Mouse (Mus musculus) kidney, postnatal 4 days (tissue): ENCODE results near the gene Hk2.
"Not testable (repeated sequence)": the region's sequence is repeated elsewhere in the genome, so short reads cannot be mapped to it uniquely, and the experiment has no call there.

Source experiments
- DNase-seq, 2 experiments: peaks; one replicate each; pipeline ENCODE4 v3.0.0; 2021; ENCODE audit warnings: mixed read lengths in 2 of 2

Hk2 gene

GRCm38 (mm10) chr6:82737634-82738540, 36.4 kb downstream of the Hk2 start:
- DNase-seq = no peak

- peak; percentile 34 to 47 for DNase-seq
These were observed 37.3 kb downstream of the Hk2 start for GRCm38 (mm10) chr6:82736626-82737600.

DNA sequence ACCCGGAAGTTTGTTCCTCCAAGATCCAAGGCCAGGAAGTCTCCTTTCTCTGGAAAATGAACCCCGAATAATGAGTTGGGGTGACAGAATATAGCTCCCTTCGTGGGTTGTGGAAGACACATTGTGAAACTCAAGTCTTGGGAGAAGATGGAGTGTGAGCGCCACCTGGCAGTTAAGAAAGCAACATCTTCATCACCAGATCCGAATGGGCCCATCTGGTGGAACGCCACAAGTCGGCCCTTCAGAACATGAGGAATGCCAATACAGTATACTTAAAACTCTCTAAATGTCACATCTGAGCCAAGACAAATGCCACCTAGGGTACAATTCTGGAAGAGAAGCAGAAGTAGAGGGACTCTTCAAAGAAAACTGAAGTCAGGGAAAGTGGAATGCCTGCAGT, 38.9 kb downstream of the Hk2 start:
- DNase-seq = peak; percentile 56 to 59

DNA sequence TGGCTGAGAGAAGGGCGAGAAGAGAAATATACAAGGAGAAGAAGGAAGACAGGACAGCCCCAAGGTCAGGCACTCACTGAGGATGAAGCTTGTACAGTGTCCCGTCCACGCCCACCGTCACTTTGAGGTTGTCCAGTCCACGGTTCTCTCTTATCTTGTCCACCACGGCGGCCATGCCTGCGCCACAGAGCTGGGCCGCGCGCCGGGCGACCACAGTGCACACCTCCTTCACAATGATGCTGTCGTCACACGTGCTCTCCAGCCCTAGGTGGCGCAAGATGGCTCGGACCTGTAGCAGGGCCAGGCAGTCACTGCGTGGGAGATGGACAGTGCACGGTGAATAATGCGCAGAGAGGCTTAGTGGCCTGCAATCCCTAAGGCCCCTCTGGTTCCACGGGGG, 45.6 kb downstream of the Hk2 start:
- no peak for DNase-seq

DNA sequence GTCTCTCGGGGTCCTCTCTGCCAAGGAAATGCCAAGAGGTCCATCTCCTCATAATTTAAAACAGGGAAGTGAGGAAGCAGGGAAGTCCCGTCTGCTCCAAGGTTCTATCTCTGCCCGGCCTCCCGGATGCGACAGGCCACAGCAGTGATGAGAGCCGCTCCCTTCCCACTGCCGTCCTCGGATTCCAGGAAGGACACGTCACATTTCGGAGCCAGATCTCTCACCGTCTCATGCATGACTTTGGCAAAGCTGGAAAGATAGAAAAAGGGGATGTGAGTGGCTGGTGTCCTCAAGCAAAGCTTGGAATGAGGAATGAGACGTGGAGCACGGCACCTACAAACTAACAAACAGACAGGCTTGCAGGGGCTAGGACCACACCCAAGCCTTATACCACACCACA, 47.0 kb downstream of the Hk2 start:
- DNase-seq = no peak

DNA sequence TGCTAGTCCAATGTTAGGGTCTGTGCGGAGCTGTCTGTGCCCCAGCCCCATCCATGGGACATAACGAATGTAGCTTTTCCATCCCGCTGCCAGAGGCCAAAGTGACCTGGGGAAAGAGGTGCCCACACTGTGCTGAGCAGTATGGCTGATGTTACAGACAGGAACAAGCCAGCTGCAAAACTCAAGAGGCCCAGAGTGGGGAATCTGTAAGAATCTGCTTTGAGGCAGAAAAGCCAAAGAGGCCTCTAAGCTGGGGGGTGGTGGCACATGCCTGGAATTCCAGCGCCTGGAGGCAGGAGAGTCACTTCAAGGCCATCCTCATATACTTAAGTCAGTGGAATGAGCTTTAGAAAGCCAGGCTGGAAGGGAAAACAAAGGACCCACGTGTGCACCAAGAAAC, 50.9 kb downstream of the Hk2 start:
- peak; percentile 54 to 72 for DNase-seq

DNA sequence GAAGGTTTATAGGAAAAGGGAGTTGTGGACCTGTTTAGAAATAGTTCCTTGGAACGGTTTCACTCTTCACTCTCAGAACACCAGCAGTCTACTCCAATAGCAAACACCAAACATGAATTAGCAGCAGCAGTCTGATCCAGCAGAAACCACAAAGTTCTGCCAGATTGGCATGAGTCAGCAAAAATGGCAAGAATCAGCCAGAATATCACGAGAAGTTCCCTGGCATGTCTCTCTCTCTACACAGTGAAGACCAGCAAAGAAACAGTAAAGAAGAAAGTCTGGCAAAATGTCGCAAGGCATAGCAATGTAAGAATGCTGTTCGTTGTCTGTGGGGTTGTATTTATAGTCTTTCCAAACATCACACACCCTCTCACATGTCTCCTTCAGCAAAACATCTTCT, 58.1 kb downstream of the Hk2 start:
- DNase-seq = no peak

DNA sequence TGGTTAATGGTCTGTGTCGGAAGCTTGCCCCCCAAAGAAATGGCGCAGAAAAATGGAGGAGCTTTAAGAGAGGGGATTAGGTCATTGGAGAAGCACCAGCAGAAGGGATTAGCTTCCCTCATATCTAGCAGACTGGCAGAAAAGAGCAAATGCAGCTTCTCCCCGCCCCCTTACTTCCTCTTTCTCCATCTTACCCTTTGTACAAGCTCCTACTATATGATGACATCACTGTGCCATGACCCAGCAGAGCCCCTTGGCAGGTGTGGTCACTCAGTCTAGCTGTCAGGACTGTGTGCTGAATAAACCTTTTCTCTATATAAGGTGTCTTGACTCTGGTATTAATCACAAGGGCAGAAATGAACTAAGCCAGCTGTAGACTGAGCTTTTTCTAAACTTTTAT, 58.6 kb downstream of the Hk2 start:
- no peak for DNase-seq

DNA sequence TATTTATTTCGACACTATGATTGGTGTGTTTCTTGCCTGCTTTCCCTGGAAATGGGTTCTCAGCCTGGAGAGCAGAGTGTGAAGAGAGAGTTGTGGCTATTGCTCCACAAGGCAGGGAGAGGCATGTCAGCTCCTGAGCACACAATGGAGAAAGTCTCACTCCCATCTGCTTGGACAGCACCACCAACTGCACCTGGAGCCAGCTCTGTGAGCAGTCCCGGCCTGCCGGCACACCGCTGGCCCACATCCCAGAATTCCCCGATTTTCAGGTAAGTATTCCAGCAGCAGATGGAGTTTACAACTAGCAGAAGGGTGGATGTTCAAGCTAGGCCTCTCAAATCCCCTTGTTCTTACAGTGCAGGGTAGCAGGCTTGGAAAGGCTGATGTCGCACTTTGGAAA, 59.0 kb downstream of the Hk2 start:
- DNase-seq = no peak

GRCm38 (mm10) chr6:82714841-82715240, 59.4 kb downstream of the Hk2 start:
- DNase-seq = no peak

GRCm38 (mm10) chr6:82714243-82714642, 60.0 kb downstream of the Hk2 start:
- peak; percentile 87 to 89 for DNase-seq

GRCm38 (mm10) chr6:82707742-82708141, 66.5 kb downstream of the Hk2 start:
- DNase-seq = no peak

GRCm38 (mm10) chr6:82707241-82707640, 67.0 kb downstream of the Hk2 start:
- no peak for DNase-seq

DNA sequence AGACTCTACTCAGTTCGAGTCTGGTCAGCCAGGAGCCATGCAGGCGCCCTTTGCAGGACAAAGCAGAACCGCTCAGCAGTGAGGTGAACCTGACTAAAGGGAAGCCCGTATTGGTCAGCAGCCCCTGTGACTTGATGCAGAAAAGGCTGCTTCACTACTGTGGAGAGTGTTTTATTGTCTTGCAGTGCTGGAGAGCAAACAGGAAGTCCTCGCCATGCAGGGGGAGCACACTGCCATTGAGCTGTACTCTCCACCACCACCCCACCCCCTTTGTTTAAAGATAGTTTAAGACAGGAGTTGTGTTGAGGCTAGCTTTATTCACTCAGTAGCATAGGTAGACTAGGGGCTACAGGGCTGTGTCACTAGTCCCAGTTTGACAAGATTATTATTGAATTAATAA, 69.0 kb downstream of the Hk2 start, which contains the start of gene Pole4:
TSS of gene Pole4 (minus strand) at position 145 of the 400 bp plus-strand sequence.
- DNase-seq = no peak

GRCm38 (mm10) chr6:82703710-82704109, 70.5 kb downstream of the Hk2 start:
- DNase-seq = no peak

DNA sequence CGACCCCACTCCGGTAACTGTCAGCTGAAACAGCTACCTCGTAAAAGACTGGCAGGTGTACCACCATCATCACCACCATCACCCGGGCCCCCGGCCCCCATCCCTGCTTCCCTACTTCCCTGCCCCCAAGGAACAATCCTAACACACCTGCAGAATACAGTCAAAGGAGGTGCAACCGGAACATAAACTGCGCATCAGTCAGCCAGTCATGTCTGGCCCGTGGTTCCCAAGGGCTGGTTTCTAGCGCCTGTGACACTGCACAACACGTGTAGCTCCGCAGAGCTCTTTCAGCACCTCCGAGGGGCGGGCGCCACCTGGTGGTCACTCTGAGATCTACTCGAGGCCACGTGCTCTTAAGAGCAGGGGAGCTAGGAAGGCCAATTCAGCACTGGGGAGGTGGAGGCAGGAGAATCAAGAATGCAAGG, 71.6 kb downstream of the Hk2 start:
- peak; percentile 95 for DNase-seq

DNA sequence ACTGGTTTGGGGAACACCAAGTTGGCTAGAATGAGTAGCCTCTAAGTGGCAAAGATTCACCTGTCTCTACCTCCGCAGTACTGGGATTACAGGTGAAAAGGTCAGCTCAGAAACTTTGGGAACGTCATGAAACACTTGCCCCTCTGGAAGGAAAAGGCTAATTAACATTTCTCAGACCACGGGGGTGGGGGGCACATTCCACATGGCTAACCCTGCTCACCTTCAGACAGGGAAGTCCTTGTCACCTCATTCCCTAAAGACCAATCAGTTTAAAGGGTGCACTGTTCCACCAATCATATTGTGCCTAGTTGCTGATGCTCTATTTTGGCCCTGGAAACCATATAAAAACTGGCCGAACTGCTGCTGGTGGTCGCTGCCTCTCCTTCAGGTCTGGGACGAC, 73.0 kb downstream of the Hk2 start:
- no peak for DNase-seq

DNA sequence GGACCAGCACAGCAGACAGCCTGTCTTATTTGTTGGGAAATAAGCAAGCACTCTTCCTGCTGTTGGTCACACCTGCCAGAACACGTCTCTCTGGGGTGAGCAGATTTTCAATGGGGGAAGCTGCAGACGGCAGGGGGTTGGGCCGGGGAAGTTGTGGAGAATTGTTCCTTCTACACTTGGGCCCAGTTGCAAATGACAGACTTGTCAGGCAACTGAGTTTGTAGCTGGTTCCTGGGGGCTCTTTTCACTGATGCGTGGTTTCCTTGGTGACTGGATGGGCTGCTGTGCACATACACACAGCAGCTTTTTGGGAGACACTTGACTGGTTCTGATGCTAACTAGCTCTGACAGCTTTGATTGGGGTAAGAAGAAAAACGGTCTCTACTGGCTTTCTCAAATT, 74.4 kb downstream of the Hk2 start:
- DNase-seq = no peak

DNA sequence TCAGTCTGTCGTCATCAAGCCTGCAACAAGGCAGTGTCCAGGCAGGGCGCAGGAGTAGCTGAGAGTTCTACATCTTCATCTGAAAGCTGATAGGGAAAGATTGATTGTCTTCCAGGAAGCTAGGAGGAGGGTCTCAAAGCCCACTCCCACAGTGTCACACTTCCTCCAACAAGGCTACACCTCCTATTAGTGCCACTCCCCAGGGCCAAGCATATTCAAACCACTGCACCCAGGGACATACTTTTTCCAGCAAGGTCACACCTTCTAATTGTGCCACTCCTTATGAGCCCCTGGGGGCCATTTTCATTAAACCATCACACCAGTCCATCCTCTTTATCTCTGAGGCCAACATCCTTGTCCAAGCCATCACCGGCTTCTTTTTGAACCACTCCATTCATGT, 77.5 kb downstream of the Hk2 start:
- no peak for DNase-seq

GRCm38 (mm10) chr6:82694668-82695067, 79.6 kb downstream of the Hk2 start:
- DNase-seq = no peak

DNA sequence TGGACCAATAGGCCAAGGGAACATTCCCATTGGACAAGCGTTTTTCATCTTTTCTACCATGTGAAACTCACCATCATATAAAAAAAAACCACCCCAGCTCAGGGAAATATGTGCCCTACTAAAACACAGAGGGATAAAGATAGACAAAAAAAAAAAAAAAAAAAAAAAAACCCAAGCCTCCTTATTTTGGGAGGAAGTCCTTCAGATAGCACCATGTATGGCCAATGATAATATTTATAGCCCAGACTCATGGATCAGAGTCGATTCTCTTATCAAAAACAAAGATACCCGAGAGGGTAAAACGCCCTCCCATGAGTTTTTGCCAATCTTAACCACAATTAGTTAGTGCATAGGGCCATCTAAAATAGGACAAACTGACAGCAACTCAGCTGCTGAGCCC, 84.8 kb downstream of the Hk2 start:
- no peak for DNase-seq

DNA sequence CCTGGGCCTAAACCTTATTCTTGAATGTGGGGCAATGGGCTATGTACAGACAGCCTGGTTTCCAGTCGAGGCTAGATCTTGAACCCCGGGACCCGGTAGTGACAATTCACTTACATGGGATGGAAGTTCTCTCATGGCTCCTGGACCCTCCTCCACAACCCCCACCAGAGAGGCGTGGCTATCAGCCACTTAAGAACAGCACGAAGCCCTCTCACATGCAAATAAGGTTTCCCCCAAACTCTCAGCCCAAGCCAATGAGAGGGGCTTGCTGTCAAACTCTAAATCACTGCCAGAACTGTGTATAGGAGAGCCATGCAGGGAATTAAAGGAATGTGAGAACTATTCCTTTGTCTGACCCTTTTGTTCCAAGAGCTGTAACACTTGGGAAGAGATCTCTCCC, 85.7 kb downstream of the Hk2 start:
- DNase-seq = not testable (repeated sequence)

DNA sequence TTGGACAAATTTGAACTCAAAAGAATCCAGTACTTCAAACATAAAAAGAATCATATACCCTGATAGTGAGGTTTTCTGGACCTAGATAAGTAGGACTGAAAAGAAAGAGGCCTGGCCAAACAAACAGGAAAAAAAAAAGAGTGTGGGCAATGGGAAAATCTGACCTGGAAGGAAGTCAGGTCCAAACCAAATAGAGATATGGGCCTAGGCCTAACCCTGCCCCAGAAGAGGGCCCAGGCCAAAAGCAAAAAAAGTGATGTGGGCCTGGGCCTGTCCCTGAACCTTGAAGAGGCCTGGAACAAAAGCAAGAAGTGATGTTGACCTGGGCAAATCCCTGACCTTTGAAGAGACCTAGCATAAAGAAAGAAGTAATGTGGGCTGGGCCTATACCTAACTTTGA, 90.1 kb downstream of the Hk2 start:
- no peak for DNase-seq

DNA sequence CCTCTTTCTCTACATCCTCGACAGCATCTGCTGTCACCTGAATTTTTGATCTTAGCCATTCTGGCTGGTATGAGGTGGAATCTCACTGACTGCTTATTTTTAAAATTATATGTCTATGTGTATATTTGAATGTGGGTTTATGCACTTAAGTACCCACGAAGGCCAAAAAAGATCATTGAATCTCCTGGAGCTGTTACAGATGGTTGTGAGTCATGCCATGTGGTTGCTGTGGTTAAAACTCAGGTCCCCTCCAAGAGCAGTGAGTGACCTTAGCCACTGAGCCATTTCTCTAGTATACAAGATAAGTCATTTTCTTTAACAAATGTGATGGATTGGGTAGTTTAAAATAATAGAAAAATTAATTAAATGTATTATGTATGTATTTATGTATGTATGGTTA, 95.0 kb downstream of the Hk2 start:
- DNase-seq = not testable (repeated sequence)
